Mouse (Mus musculus): ENCODE data around the gene Slc35d2. TPM values are rescaled to one million over a fixed set of nuclear protein-coding genes. Genes with fewer than 3 reads are reported as not detected.

The Slc35d2 gene
- polyA plus RNA-seq, 1 experiment from 2014 or later = 7.5 TPM

GRCm38 (mm10) chr13:64048467-64048866 lies 80.7 kb downstream of the Slc35d2 start:
- H3K9me3 ChIP-seq = no peaks in the 10 kb centered on the region
- no peaks in the 10 kb centered on the region for H3K27me3 ChIP-seq
- no peak overlapping the region for H3K4me2 ChIP-seq
- no peak overlapping the region for H3K4me3 ChIP-seq
- H3K27ac ChIP-seq = no peak overlapping the region
- 96% methylated on average over 2 of the region's 2 CpGs for WGBS
- H3K4me1 ChIP-seq = no peaks in the 10 kb centered on the region
- no peak overlapping the region for H3K9ac ChIP-seq
- no peaks in the 10 kb centered on the region for H3K36me3 ChIP-seq
- ATAC-seq (ENCODE audit: insufficient number of reproducible peaks, low FRiP score, low TSS enrichment, low read depth) = no peak

Other genes with a start within 250 kb of the Slc35d2 start
- gene Hsd17b3, start 40.1 kb downstream of the Slc35d2 start, polyA plus RNA-seq (2015; fragmentation: Nextera tagmentation; extraction: Ambion mirVana) = not detected in 2 replicates
- 21.0 and 21.2 TPM in 2 replicates for gene Zfp367, start 23.8 kb upstream of the Slc35d2 start, polyA plus RNA-seq (2015; fragmentation: Nextera tagmentation; extraction: Ambion mirVana)
- gene Habp4, start 32.5 kb upstream of the Slc35d2 start, polyA plus RNA-seq (2015; fragmentation: Nextera tagmentation; extraction: Ambion mirVana) = 18.7 and 21.5 TPM in 2 replicates
- gene Cdc14b, start 145.9 kb upstream of the Slc35d2 start, polyA plus RNA-seq (2015; fragmentation: Nextera tagmentation; extraction: Ambion mirVana) = 11.3 and 12.7 TPM in 2 replicates
- 44.8 and 46.3 TPM in 2 replicates for gene Aaed1, start 183.3 kb upstream of the Slc35d2 start, polyA plus RNA-seq (2015; fragmentation: Nextera tagmentation; extraction: Ambion mirVana)
- 242 and 254 TPM in 2 replicates for gene Ctsl, start 241.5 kb upstream of the Slc35d2 start, polyA plus RNA-seq (2015; fragmentation: Nextera tagmentation; extraction: Ambion mirVana)

Measured in limb, embryonic 15.5 days (tissue).